Mouse (Mus musculus) hematopoietic stem cell, adult 5-6 weeks (primary cell): Measurements from ENCODE around the gene Zmynd8. TPM values are rescaled to one million over a fixed set of nuclear protein-coding genes. Genes with fewer than 3 reads are reported as not detected.

Experiments
- ATAC-seq, 2 experiments: fragments of 125-278 bp in 1 of 2; replicated peaks in 1 of 2; 2 replicates each; pipeline ENCODE4 v1.8.0; 2016 to 2017; ENCODE audit warnings: inconsistent platforms in 2 of 2, mild to moderate bottlenecking in 2 of 2, moderate number of reproducible peaks in 2 of 2, low read depth in 1 of 2, moderate TSS enrichment in 1 of 2; ENCODE audit not compliant: low FRiP score in 2 of 2, poor library complexity in 2 of 2, severe bottlenecking in 2 of 2, insufficient read depth in 1 of 2, low TSS enrichment in 1 of 2
- total RNA-seq: library from RNA; stranded (forward); fragments of 172-1452, 232-1000 nt; gene quantifications from 2 replicates; pipeline ENCODE4 v1.2.3, GENCODE M21; 2017

Gene Zmynd8
- 44.5 and 53.2 TPM in 2 replicates for total RNA-seq

- no peak for ATAC-seq
These were observed at the start of gene Zmynd8 for GRCm38 (mm10) chr2:165898202-165899194. TSS of gene Zmynd8 (minus strand) at chr2:165899016.

GRCm38 (mm10) chr2:165948007-165948406 is 49.2 kb upstream of the Zmynd8 start:
- no peak; a peak in 1 of 4 replicates for ATAC-seq

GRCm38 (mm10) chr2:165946046-165946564 is 47.3 kb upstream of the Zmynd8 start:
- ATAC-seq: no peak

GRCm38 (mm10) chr2:165944576-165945351 is 45.9 kb upstream of the Zmynd8 start:
- ATAC-seq: no peak; a peak in 1 of 4 replicates

GRCm38 (mm10) chr2:165943113-165943512 is 44.3 kb upstream of the Zmynd8 start:
- no peak for ATAC-seq

GRCm38 (mm10) chr2:165936106-165936505 is 37.3 kb upstream of the Zmynd8 start:
- ATAC-seq: no peak

GRCm38 (mm10) chr2:165927705-165928104 is 28.9 kb upstream of the Zmynd8 start:
- ATAC-seq: no peak

GRCm38 (mm10) chr2:165926191-165926590 is 27.4 kb upstream of the Zmynd8 start:
- ATAC-seq: no peak

- ATAC-seq: no peak
These were observed 26.3 kb upstream of the Zmynd8 start for GRCm38 (mm10) chr2:165925144-165925543.

- no peak for ATAC-seq
These were observed 25.9 kb upstream of the Zmynd8 start for GRCm38 (mm10) chr2:165924695-165925094.

- ATAC-seq: no peak
These were observed 24.9 kb upstream of the Zmynd8 start for GRCm38 (mm10) chr2:165923715-165924114.

GRCm38 (mm10) chr2:165922994-165923393 is 24.2 kb upstream of the Zmynd8 start:
- no peak for ATAC-seq

- ATAC-seq: peak; percentile 84 to 91
These were observed 23.4 kb upstream of the Zmynd8 start for GRCm38 (mm10) chr2:165922047-165922728.

- ATAC-seq: peak; percentile 84 to 93
These were observed 15.5 kb upstream of the Zmynd8 start for GRCm38 (mm10) chr2:165914298-165914697.

GRCm38 (mm10) chr2:165913073-165913472 is 14.3 kb upstream of the Zmynd8 start:
- ATAC-seq: no peak

GRCm38 (mm10) chr2:165909731-165910130 is 10.9 kb upstream of the Zmynd8 start:
- ATAC-seq: no peak

GRCm38 (mm10) chr2:165907199-165907598 is 8.4 kb upstream of the Zmynd8 start:
- ATAC-seq: no peak
